Mouse (Mus musculus): Measurements from ENCODE around the gene Rpl26.
A peak's percentile ranks its signal among the peaks of the same experiment; 100 is the strongest.

Gene Rpl26

GRCm38 (mm10) chr11:68890625-68891024, 10.8 kb upstream of the Rpl26 start:
- no peak for DNase-seq (ENCODE audit: low read depth, low spot score)

GRCm38 (mm10) chr11:68891823-68892222, 9.6 kb upstream of the Rpl26 start:
- DNase-seq (ENCODE audit: low read depth, low spot score) = no peak

- DNase-seq (ENCODE audit: low read depth, low spot score) = no peak
Observed at GRCm38 (mm10) chr11:68892233-68892832, 9.1 kb upstream of the Rpl26 start.

- no peak for DNase-seq (ENCODE audit: low read depth, low spot score)
Observed at GRCm38 (mm10) chr11:68893911-68894464, 7.4 kb upstream of the Rpl26 start.

- DNase-seq (ENCODE audit: low read depth, low spot score) = no peak
Observed at GRCm38 (mm10) chr11:68896247-68896646, 5.1 kb upstream of the Rpl26 start.

GRCm38 (mm10) chr11:68897120-68897519, 4.3 kb upstream of the Rpl26 start:
- no peak for DNase-seq (ENCODE audit: low read depth, low spot score)

GRCm38 (mm10) chr11:68897838-68898237, 3.5 kb upstream of the Rpl26 start:
- no peak for DNase-seq (ENCODE audit: low read depth, low spot score)

- no peak for DNase-seq (ENCODE audit: low read depth, low spot score)
Observed at GRCm38 (mm10) chr11:68898790-68899189, 2.6 kb upstream of the Rpl26 start.

- no peak for DNase-seq (ENCODE audit: low read depth, low spot score)
Observed at GRCm38 (mm10) chr11:68899815-68900214, 1.6 kb upstream of the Rpl26 start.

GRCm38 (mm10) chr11:68900519-68901350, 648 bp upstream of the Rpl26 start:
- no peak for DNase-seq (ENCODE audit: low read depth, low spot score)

GRCm38 (mm10) chr11:68902047-68902364, 623 bp downstream of the Rpl26 start:
- DNase-seq (ENCODE audit: low read depth, low spot score) = no peak

GRCm38 (mm10) chr11:68902367-68902766, 984 bp downstream of the Rpl26 start:
- no peak for DNase-seq (ENCODE audit: low read depth, low spot score)

- DNase-seq (ENCODE audit: low read depth, low spot score) = no peak
Observed at GRCm38 (mm10) chr11:68902823-68903222, 1.4 kb downstream of the Rpl26 start.

GRCm38 (mm10) chr11:68903775-68904174, 2.4 kb downstream of the Rpl26 start:
- DNase-seq (ENCODE audit: low read depth, low spot score) = no peak

- DNase-seq (ENCODE audit: low read depth, low spot score) = peak; percentile 82
Observed at GRCm38 (mm10) chr11:68904375-68905137, 3.2 kb downstream of the Rpl26 start.

GRCm38 (mm10) chr11:68905138-68905531, 3.8 kb downstream of the Rpl26 start:
- DNase-seq (ENCODE audit: low read depth, low spot score) = no peak

GRCm38 (mm10) chr11:68905665-68906460, 4.5 kb downstream of the Rpl26 start:
- DNase-seq (ENCODE audit: low read depth, low spot score) = no peak

GRCm38 (mm10) chr11:68906461-68906790, 5.0 kb downstream of the Rpl26 start:
- DNase-seq (ENCODE audit: low read depth, low spot score) = no peak

GRCm38 (mm10) chr11:68907251-68907650, 5.9 kb downstream of the Rpl26 start:
- DNase-seq (ENCODE audit: low read depth, low spot score) = no peak

- DNase-seq (ENCODE audit: low read depth, low spot score) = no peak
Observed at GRCm38 (mm10) chr11:68908846-68909503, 7.6 kb downstream of the Rpl26 start.

GRCm38 (mm10) chr11:68911531-68912177, 10.3 kb downstream of the Rpl26 start:
- DNase-seq (ENCODE audit: low read depth, low spot score) = no peak

Measured in WW6 (cell line).